Mouse (Mus musculus): ENCODE data around the gene Gart. TPM values are rescaled to one million over a fixed set of nuclear protein-coding genes. Genes with fewer than 3 reads are reported as not detected.

Gart gene
- total and polyA plus RNA-seq, 3 experiments: 356 to 722 (median 517) TPM

DNA sequence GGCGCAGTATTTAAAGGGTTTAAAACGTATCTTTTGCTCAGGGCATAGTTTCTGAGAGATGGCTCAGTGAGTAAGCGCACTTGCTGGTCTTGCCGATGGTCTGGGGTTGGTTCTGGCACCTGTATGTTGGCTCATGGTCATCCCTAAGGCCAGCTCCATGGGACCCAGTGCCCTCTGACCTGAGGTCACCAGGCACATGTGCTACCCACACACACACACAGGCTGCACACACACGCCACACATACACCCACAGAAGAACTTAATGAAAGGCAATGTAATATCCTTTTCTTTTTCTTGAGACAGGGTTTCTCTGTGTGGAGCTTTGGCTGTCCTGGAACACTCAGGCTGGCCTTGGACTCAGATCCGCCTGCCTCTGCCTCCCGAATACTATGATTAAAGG, 13.8 kb downstream of the Gart start:
- Histone ChIP-seq H3K27ac (ENCODE audit: insufficient read depth, low read depth) (no peak overlapping the region), H3K4me1 (ENCODE audit: control insufficient read depth in 1 of 2, insufficient read depth in 2 of 2) (no peaks in the 10 kb centered on the region), H3K4me2 (ENCODE audit: insufficient read depth, low read depth, poor library complexity, severe bottlenecking) (no peak overlapping the region), H3K36me3 (replicated peaks in 1 of 2; ENCODE audit: control insufficient read depth in 1 of 2, insufficient read depth in 1 of 2, low read length in 1 of 2) (peaks cover 86 to 92% of the 10 kb centered on the region in 2 experiments), H3K27me3 (replicated peaks) (no peaks in the 10 kb centered on the region), H3K79me2 (replicated peaks; ENCODE audit: control insufficient read depth, extremely low read depth, insufficient read depth, poor library complexity, severe bottlenecking) (peaks cover 3% of the 10 kb centered on the region; the same call in 1 of the 2 replicates), H3K9me3 (replicated peaks; ENCODE audit: low read length) (no peaks in the 10 kb centered on the region), H3K9ac (ENCODE audit: insufficient read depth, low read depth) (no peak overlapping the region), H3K4me3 (replicated peaks in 1 of 3; ENCODE audit: low read depth in 2 of 3, low read length in 2 of 3, poor library complexity in 1 of 3) (no peak overlapping the region)
- TF ChIP-seq HCFC1 (IDR thresholded peaks at IDR 0.05; ENCODE audit: low read depth, low read length): no peak
- peak; percentile 54; the same call in 1 of the 2 replicates for TF ChIP-seq POLR2AphosphoS2 (IDR thresholded peaks at IDR 0.05; ENCODE audit: low read depth, low read length)
- TF ChIP-seq POLR2A (IDR thresholded peaks at IDR 0.05; ENCODE audit: low read depth, low read length): 0 out of 2 replicates have a peak, but pooled peaks have one; percentile 23
- DNase-seq (ENCODE audit: extremely low read depth): no peak
- dilution Hi-C loops (cut with MboI; ENCODE audit: extremely low pct_ligation_motif_present, extremely low pct_unique_long_range_greater_than_20kb, low sequenced_read_pairs) (no loop called here), in situ Hi-C loops (cut with MboI; ENCODE audit: low pct_ligation_motif_present, low pct_unique_long_range_greater_than_20kb, low sequenced_read_pairs) (no loop called here)

DNA sequence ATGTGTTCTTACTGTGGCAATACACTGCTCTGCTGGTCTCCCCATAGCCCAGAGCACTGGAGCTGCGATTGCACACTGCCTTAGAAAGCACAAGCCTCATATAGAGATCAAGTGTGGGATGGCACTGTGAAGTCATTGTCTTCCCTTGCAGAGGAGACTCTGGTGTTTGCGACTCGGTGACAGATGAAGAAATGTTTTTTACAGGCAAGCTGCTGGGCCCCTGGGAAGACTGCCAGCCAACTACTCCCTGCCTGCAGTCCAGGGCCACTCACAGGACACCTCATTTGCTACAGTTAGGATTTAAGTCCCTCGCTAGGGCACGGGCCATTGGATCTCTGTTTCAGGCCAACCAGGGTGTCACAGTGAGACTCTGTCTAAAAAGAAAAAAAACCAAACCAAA, 14.3 kb downstream of the Gart start:
- H3K4me1 ChIP-seq (ENCODE audit: control insufficient read depth in 1 of 2, insufficient read depth in 2 of 2): no peaks in the 10 kb centered on the region
- no peak for TF ChIP-seq JUN (IDR thresholded peaks at IDR 0.05; ENCODE audit: insufficient read depth, low read depth, low read length)
- no peak for TF ChIP-seq MAZ (IDR thresholded peaks at IDR 0.05; ENCODE audit: low read depth, low read length)
- TF ChIP-seq RAD21 (IDR thresholded peaks at IDR 0.05; ENCODE audit: low read depth, low read length): no peak
- no peak for TF ChIP-seq ZMIZ1 (IDR thresholded peaks at IDR 0.05; ENCODE audit: low read depth, low read length)
- TF ChIP-seq RCOR1 (conservative IDR thresholded peaks at IDR 0.05; ENCODE audit: low read depth, low read length): no peak
- no peak for TF ChIP-seq UBTF (IDR thresholded peaks at IDR 0.05; ENCODE audit: low read depth, low read length)
- no peak for TF ChIP-seq TCF12 (IDR thresholded peaks at IDR 0.05; ENCODE audit: low read depth, low read length)
- TF ChIP-seq MEF2A (IDR thresholded peaks at IDR 0.05; ENCODE audit: borderline replicate concordance, low read depth, low read length): no peak
- no peak for TF ChIP-seq POLR2A (IDR thresholded peaks at IDR 0.05; ENCODE audit: low read depth, low read length)
- TF ChIP-seq MYC (IDR thresholded peaks at IDR 0.05; ENCODE audit: low read depth, low read length): no peak
- no peak for TF ChIP-seq MXI1 (IDR thresholded peaks at IDR 0.05; ENCODE audit: low read depth, low read length)
- no peak for TF ChIP-seq MAFK (IDR thresholded peaks at IDR 0.05; ENCODE audit: insufficient replicate concordance, low read length)
- no peak for TF ChIP-seq E2F4 (IDR thresholded peaks at IDR 0.05; ENCODE audit: insufficient replicate concordance, low read depth, low read length)
- TF ChIP-seq JUND (conservative IDR thresholded peaks at IDR 0.05; ENCODE audit: low read depth, low read length): no peak
- TF ChIP-seq NRF1 (IDR thresholded peaks at IDR 0.05; ENCODE audit: low read depth, low read length): no peak
- TF ChIP-seq SIN3A (IDR thresholded peaks at IDR 0.05; ENCODE audit: low read length): no peak
- TF ChIP-seq TBP (conservative IDR thresholded peaks at IDR 0.05; ENCODE audit: low read depth, low read length): no peak
- no peak for TF ChIP-seq IRF4 (IDR thresholded peaks at IDR 0.05; ENCODE audit: low read depth, low read length)
- no peak for TF ChIP-seq ZNF384 (IDR thresholded peaks at IDR 0.05; ENCODE audit: low read depth, low read length)
- TF ChIP-seq MAX (IDR thresholded peaks at IDR 0.05; ENCODE audit: low read length): no peak
- no peak for DNase-seq (ENCODE audit: extremely low read depth)
- no peak overlapping the region for H3K4me2 ChIP-seq (ENCODE audit: insufficient read depth, low read depth, poor library complexity, severe bottlenecking)
- dilution Hi-C loops (cut with MboI; ENCODE audit: extremely low pct_ligation_motif_present, extremely low pct_unique_long_range_greater_than_20kb, low sequenced_read_pairs): no loop called here
- no peaks in the 10 kb centered on the region for H3K9me3 ChIP-seq (replicated peaks; ENCODE audit: low read length)
- no peak overlapping the region for H3K4me3 ChIP-seq (replicated peaks in 1 of 3; ENCODE audit: low read depth in 2 of 3, low read length in 2 of 3, poor library complexity in 1 of 3)
- H3K9ac ChIP-seq (ENCODE audit: insufficient read depth, low read depth): no peak overlapping the region
- no peaks in the 10 kb centered on the region for H3K27me3 ChIP-seq (replicated peaks)
- in situ Hi-C loops (cut with MboI; ENCODE audit: low pct_ligation_motif_present, low pct_unique_long_range_greater_than_20kb, low sequenced_read_pairs): no loop called here
- peaks cover 86 to 92% of the 10 kb centered on the region in 2 experiments for H3K36me3 ChIP-seq (replicated peaks in 1 of 2; ENCODE audit: control insufficient read depth in 1 of 2, insufficient read depth in 1 of 2, low read length in 1 of 2)
- H3K79me2 ChIP-seq (replicated peaks; ENCODE audit: control insufficient read depth, extremely low read depth, insufficient read depth, poor library complexity, severe bottlenecking): peaks cover 3% of the 10 kb centered on the region
- no peak overlapping the region for H3K27ac ChIP-seq (ENCODE audit: insufficient read depth, low read depth)
